Mouse (Mus musculus) ES-E14 (cell line): ENCODE measurements at regions not wholly inside any gene's neighbourhood (a gene's known extent, or its start where the extent isn't known, plus 50 kb on each side); places are given as distances from the start of the nearest gene placed in this dataset.

Experiments
- DNase-seq: peaks from one replicate; pipeline ENCODE4 v3.0.0-alpha.2; 2013; ENCODE audit warnings: low read depth, low spot score
- H3K27ac ChIP-seq: 2 replicates; pipeline ENCODE4 v1.5.1; 2012; ENCODE audit warnings: low read depth, mild to moderate bottlenecking, low read length, moderate library complexity, mixed read lengths; ENCODE audit not compliant: poor library complexity, insufficient read depth, severe bottlenecking
- H3K36me3 ChIP-seq: 2 replicates; pipeline ENCODE4 v1.6.1; 2012; ENCODE audit warnings: mild to moderate bottlenecking, low read length, moderate library complexity, mixed read lengths; ENCODE audit not compliant: control insufficient read depth, poor library complexity, insufficient read depth, severe bottlenecking
- H3K4me1 ChIP-seq, 2 experiments: fragments of 150-350 bp in 1 of 2; sonication (generic) in 1 of 2; 2 replicates each; pipeline ENCODE4 v1.6.1; 2012; ENCODE audit warnings: low read length in 2 of 2, mild to moderate bottlenecking in 1 of 2, mixed read lengths in 1 of 2; ENCODE audit not compliant: control insufficient read depth in 2 of 2, insufficient read depth in 2 of 2, poor library complexity in 1 of 2
- H3K4me3 ChIP-seq, 2 experiments: fragments of 150-350 bp in 1 of 2; sonication (generic) in 1 of 2; 2 replicates each; pipeline ENCODE4 v1.5.1; 2012; ENCODE audit warnings: low read length in 2 of 2, low read depth in 1 of 2, mild to moderate bottlenecking in 1 of 2, mixed read lengths in 1 of 2; ENCODE audit not compliant: insufficient read depth in 1 of 2, poor library complexity in 1 of 2, severe bottlenecking in 1 of 2
- H3K9ac ChIP-seq: 2 replicates; pipeline ENCODE4 v1.6.1; 2012; ENCODE audit warnings: low read depth, mild to moderate bottlenecking, low read length, mixed read lengths; ENCODE audit not compliant: poor library complexity, insufficient read depth, severe bottlenecking
- H3K9me3 ChIP-seq: fragments of 150-350 bp; sonication (generic); 2 replicates; pipeline ENCODE4 v1.6.1; 2012; ENCODE audit warnings: low read depth, mild to moderate bottlenecking, low read length; ENCODE audit not compliant: control insufficient read depth, insufficient read depth
- CHD2 ChIP-seq: IDR thresholded peaks from 2 replicates; pipeline ENCODE4 v1.6.1; 2014; ENCODE audit warnings: mild to moderate bottlenecking, low read depth, low read length, inconsistent platforms
- HCFC1 ChIP-seq: IDR thresholded peaks from 2 replicates; pipeline ENCODE4 v1.6.1; 2012; ENCODE audit warnings: low read length, inconsistent platforms, borderline replicate concordance; ENCODE audit not compliant: insufficient read depth
- MAFK ChIP-seq: IDR thresholded peaks from 2 replicates; pipeline ENCODE4 v1.6.1; 2014; ENCODE audit warnings: mild to moderate bottlenecking, low read depth, low read length, inconsistent platforms; ENCODE audit not compliant: insufficient read depth
- ZC3H11A ChIP-seq: IDR thresholded peaks from 2 replicates; pipeline ENCODE4 v1.6.1; 2012; ENCODE audit warnings: low read depth, mild to moderate bottlenecking, inconsistent platforms, low read length, borderline replicate concordance
- ZNF384 ChIP-seq: IDR thresholded peaks from 2 replicates; pipeline ENCODE4 v1.6.1; 2012; ENCODE audit warnings: low read depth, low read length, inconsistent platforms
- in situ Hi-C, 2 experiments: fragments of 600-800 bp; cut with MboI; formaldehyde crosslinking; loops; one replicate each; pipeline ENCODE4 v1.15.1; 2025; ENCODE audit warnings: low sequenced_read_pairs in 2 of 2, inconsistent platforms in 1 of 2; ENCODE audit not compliant: unreplicated experiment in 2 of 2

DNA sequence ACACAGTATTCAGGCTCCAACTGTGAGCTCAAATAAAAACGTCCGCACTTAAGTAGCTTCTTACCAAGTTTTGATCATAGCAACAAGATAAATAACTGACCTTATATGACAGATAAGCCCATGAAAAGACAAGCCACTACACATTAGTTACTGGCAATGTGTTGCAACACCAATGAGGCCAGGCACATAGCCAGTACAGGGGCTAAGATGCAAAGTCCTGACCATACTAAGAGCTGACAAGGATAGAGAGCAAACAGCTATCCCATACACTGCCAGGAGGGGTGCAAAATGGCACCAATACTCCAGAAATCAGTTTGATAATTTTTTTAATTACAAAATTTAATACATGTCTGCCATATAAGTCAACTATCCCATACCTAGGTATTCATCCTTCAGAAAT is 254.3 kb downstream of the Mycn start:
- no peaks in the 10 kb centered on the region for H3K36me3 ChIP-seq
- TF ChIP-seq ZC3H11A = no peak
- TF ChIP-seq MAFK = no peak
- TF ChIP-seq ZNF384 = no peak
- TF ChIP-seq HCFC1 = no peak
- no peak for TF ChIP-seq CHD2
- no peak for DNase-seq
- H3K4me3 ChIP-seq = no peak overlapping the region
- H3K9ac ChIP-seq = no peak overlapping the region
- no peak overlapping the region for H3K27ac ChIP-seq
- peaks cover 0 to 2% of the 10 kb centered on the region in 2 experiments; a peak in 1 of 4 replicates for H3K4me1 ChIP-seq
- no peaks in the 10 kb centered on the region for H3K9me3 ChIP-seq
- in situ Hi-C loops = no loop called here

DNA sequence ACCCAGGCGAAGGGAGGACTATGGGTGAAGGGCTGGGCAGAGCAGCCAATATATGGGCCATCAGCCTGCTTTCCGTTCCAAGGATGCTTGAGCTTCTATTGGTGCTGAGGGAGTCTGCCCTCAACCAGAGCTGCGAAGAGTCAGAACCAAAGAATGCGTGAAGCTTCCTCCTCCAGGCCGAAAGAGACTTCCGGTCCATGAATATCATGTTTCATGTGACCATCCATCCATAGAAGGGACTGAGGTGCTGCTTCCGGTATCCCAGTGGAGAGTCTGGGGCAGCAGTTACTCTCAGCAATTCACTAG is 256.5 kb downstream of the Mycn start:
- no peak for DNase-seq
- H3K9me3 ChIP-seq = no peaks in the 10 kb centered on the region
- H3K9ac ChIP-seq = no peak overlapping the region
- no peak overlapping the region for H3K27ac ChIP-seq
- no peaks in the 10 kb centered on the region for H3K36me3 ChIP-seq
- peaks cover 0 to 2% of the 10 kb centered on the region in 2 experiments; a peak in 1 of 4 replicates for H3K4me1 ChIP-seq
- TF ChIP-seq CHD2 (no peak), HCFC1 (no peak), MAFK (no peak), ZNF384 (no peak), ZC3H11A (no peak)
- no peak overlapping the region for H3K4me3 ChIP-seq
- in situ Hi-C loops = no loop called here

DNA sequence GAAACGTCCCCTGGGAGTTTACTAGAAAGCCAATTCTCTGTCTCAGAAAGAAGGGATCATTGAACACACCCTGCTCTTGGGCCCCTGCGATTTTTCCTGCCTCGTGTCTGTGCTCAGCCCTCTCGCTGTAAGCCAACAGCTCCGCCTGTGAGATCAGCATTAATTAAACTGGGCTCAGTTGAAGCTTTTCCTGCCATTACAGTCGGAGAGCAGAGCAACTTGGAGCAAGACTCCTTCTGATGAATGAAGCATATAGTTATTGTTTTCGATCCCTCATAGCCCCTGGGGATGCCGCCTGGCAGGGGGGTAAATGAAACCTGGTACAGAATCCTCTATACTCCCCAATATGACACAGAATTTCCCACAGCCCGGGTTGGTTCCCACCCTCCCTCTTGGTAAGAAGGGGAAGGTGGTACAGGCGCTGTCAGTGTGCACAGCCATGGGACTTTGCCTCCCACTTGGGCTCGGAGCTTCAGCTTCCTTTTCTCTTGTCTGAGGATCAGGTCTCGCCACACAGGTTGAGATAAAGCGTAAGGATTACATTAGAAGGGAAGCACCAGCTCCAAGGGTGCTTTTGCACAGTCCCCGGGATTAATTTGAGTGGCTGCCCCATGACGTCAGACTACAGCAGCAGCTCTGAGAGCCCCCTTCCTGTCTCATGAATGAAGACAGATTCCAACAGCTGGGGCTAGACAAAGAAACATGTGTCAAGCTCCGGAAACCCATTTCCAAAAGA is 257.1 kb downstream of the Mycn start:
- DNase-seq = no peak
- Histone ChIP-seq H3K9me3 (no peaks in the 10 kb centered on the region), H3K4me3 (no peak overlapping the region), H3K27ac (no peak overlapping the region), H3K9ac (no peak overlapping the region), H3K36me3 (no peaks in the 10 kb centered on the region), H3K4me1 (peaks cover 0 to 2% of the 10 kb centered on the region in 2 experiments; a peak in 1 of 4 replicates)
- in situ Hi-C loops = no loop called here
- TF ChIP-seq CHD2 = no peak
- no peak for TF ChIP-seq ZC3H11A
- TF ChIP-seq ZNF384 = no peak
- no peak for TF ChIP-seq HCFC1
- TF ChIP-seq MAFK = no peak

DNA sequence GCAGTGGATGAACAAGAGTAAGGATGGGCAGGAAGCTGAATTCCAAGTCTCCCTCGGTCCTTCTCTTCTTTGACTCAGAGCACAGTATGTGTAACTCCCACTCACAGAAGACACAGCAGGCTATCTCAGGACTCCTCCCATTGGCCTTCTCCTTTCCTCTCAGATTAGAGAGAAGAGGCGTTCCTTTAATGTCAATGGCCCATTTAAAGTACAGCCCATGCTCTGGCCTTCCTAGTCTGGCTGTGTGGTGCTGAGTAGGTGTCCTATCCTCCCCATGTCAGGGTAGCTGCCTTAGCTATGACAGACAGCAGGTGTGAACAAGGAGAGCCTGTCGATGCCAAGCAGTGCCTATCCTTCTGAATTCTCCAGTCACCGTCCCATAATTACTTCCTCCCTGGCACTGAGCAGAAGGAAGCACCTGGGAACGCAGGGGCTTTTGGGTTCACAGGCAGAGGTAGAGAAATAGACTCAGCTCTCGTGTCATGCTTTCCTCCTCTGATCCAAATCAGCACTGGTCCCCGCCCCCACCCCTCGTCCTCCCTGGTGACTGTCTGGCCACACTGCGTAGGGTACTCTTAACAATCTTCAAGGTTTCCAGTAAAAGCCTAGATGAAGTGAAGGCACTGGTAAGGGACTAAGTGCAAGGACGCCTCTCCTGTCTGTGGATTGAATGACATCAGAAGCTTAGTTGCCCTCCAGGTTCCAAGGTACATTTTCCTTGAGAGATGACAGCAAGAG is 257.8 kb downstream of the Mycn start:
- H3K4me3 ChIP-seq = no peak overlapping the region
- H3K9ac ChIP-seq = no peak overlapping the region
- H3K27ac ChIP-seq = no peak overlapping the region
- H3K36me3 ChIP-seq = no peaks in the 10 kb centered on the region
- TF ChIP-seq ZNF384 = no peak
- TF ChIP-seq CHD2 = no peak
- no peak for TF ChIP-seq ZC3H11A
- TF ChIP-seq MAFK = no peak
- no peak for TF ChIP-seq HCFC1
- H3K4me1 ChIP-seq = peaks cover 0 to 2% of the 10 kb centered on the region in 2 experiments; a peak in 1 of 4 replicates
- no peaks in the 10 kb centered on the region for H3K9me3 ChIP-seq
- DNase-seq = no peak
- in situ Hi-C loops = no loop called here
